Mouse (Mus musculus) liver, embryonic 14.5 days (tissue): ENCODE data around the gene Snrpd3. TPM values are rescaled to one million over a fixed set of nuclear protein-coding genes. Genes with fewer than 3 reads are reported as not detected.

ENCODE experiments used
- ATAC-seq: fragments of 200-750 bp; cut with Nextera tagmentation; 2 replicates; pipeline ENCODE4 v1.8.0; 2017; ENCODE audit warnings: moderate number of reproducible peaks, mild to moderate bottlenecking, moderate library complexity; ENCODE audit not compliant: insufficient read depth
- DNase-seq, 3 experiments: peaks; one replicate each; pipeline ENCODE4 v3.0.0-alpha.2; 2012 to 2013; ENCODE audit warnings: low read depth in 3 of 3, low spot score in 3 of 3
- H3K27ac ChIP-seq: fragments of 300-500 bp; sonication (generic); 2 replicates; pipeline ENCODE4 v1.5.1; 2014; ENCODE audit warnings: moderate library complexity, mild to moderate bottlenecking, control low read depth, inconsistent platforms
- H3K27me3 ChIP-seq: fragments of 300-500 bp; sonication (generic); 2 replicates; pipeline ENCODE4 v1.6.1; 2014; ENCODE audit warnings: mild to moderate bottlenecking, low read length, moderate library complexity; ENCODE audit not compliant: control insufficient read depth, insufficient read depth
- H3K36me3 ChIP-seq: fragments of 300-500 bp; sonication (generic); replicated peaks from 2 replicates; pipeline ENCODE4 v1.6.1; 2014; ENCODE audit warnings: low read depth; ENCODE audit not compliant: control insufficient read depth, insufficient read depth
- H3K4me1 ChIP-seq, 2 experiments: fragments of 200-500 bp in 1 of 2; fragments of 300-500 bp in 1 of 2; sonication (generic) in 1 of 2; replicated peaks; 2 replicates each; pipeline ENCODE4 v1.6.1; 2012 to 2014; ENCODE audit warnings: antibody characterized with exemption in 1 of 2, inconsistent platforms in 1 of 2, low read length in 1 of 2; ENCODE audit not compliant: control insufficient read depth in 2 of 2, insufficient read depth in 2 of 2
- H3K4me2 ChIP-seq: fragments of 300-500 bp; sonication (generic); 2 replicates; pipeline ENCODE4 v1.6.1; 2014; ENCODE audit warnings: low read depth, mild to moderate bottlenecking, control low read depth, moderate library complexity
- H3K4me3 ChIP-seq, 2 experiments: fragments of 200-500 bp in 1 of 2; fragments of 300-500 bp in 1 of 2; sonication (generic) in 1 of 2; 2 replicates each; pipeline ENCODE4 v1.5.1; 2012 to 2014; ENCODE audit warnings: low read depth in 2 of 2, low read length in 2 of 2, mild to moderate bottlenecking in 2 of 2, control low read depth in 1 of 2, inconsistent platforms in 1 of 2, moderate library complexity in 1 of 2; ENCODE audit not compliant: insufficient read depth in 1 of 2
- H3K9ac ChIP-seq: fragments of 300-500 bp; sonication (generic); replicated peaks from 2 replicates; pipeline ENCODE4 v1.6.1; 2014; ENCODE audit warnings: mild to moderate bottlenecking, control low read depth, moderate library complexity
- H3K9me3 ChIP-seq: fragments of 300-500 bp; sonication (generic); 2 replicates; pipeline ENCODE4 v1.6.1; 2016; ENCODE audit warnings: low read length, mixed read lengths; ENCODE audit not compliant: control insufficient read depth
- CTCF ChIP-seq: IDR thresholded peaks from 2 replicates; pipeline ENCODE4 v1.5.1; 2016; ENCODE audit warnings: antibody characterized with exemption, low read depth, control low read depth
- EP300 ChIP-seq: IDR thresholded peaks from 2 replicates; pipeline ENCODE4 v1.6.1; 2016; ENCODE audit warnings: antibody characterized with exemption, low read depth
- WGBS: fragments of 180-500 bp; shearing (Covaris S2); extraction: QIAGEN DNeasy Blood & Tissue Kit; methylation state at CpG from one replicate; pipeline ENCODE4 v1.1.7; 2014; ENCODE audit not compliant: insufficient replicate concordance; 5-methylcytosine and 5-hydroxymethylcytosine counted together
- polyA plus RNA-seq, 2 experiments: library from polyadenylated mRNA; depleted of rRNA in 1 of 2; stranded (reverse) in 1 of 2; unstranded in 1 of 2; fragments of >200 nt; fragmentation: Nextera tagmentation in 1 of 2; extraction: Ambion mirVana in 1 of 2; gene quantifications; 2 replicates each; pipeline versions ENCODE4 v1.2.1 to v1.2.3; 2012 to 2014

The Snrpd3 gene
- polyA plus RNA-seq, 2 experiments = 60.5 to 82.2 TPM

- H3K27ac ChIP-seq = no peak overlapping the region
- H3K4me2 ChIP-seq = no peak overlapping the region
- H3K36me3 ChIP-seq = no peaks in the 10 kb centered on the region
- H3K4me3 ChIP-seq = no peak overlapping the region
- DNase-seq (no peak), ATAC-seq (no peak)
- H3K4me1 ChIP-seq = peaks cover 0 to under 1% of the 10 kb centered on the region in 2 experiments; a peak in 2 of 4 replicates
- no peaks in the 10 kb centered on the region for H3K27me3 ChIP-seq
- TF ChIP-seq EP300 = no peak
- TF ChIP-seq CTCF = no peak
- no peak overlapping the region for H3K9ac ChIP-seq
- 60% methylated on average over 2 of the region's 2 CpGs for WGBS
- no peaks in the 10 kb centered on the region for H3K9me3 ChIP-seq
These were observed 37.4 kb upstream of the Snrpd3 start for GRCm38 (mm10) chr10:75479955-75480354.

- no peaks in the 10 kb centered on the region for H3K36me3 ChIP-seq
- H3K4me3 ChIP-seq = no peak overlapping the region
- H3K9me3 ChIP-seq = no peaks in the 10 kb centered on the region
- TF ChIP-seq CTCF = no peak
- no peak for TF ChIP-seq EP300
- WGBS = 70% methylated on average over 4 of the region's 4 CpGs
- no peak overlapping the region for H3K4me2 ChIP-seq
- H3K27me3 ChIP-seq = no peaks in the 10 kb centered on the region
- DNase-seq (no peak), ATAC-seq (no peak)
- no peak overlapping the region for H3K9ac ChIP-seq
- H3K4me1 ChIP-seq = no peaks in the 10 kb centered on the region
- no peak overlapping the region for H3K27ac ChIP-seq
These were observed 35.6 kb upstream of the Snrpd3 start for GRCm38 (mm10) chr10:75481703-75482102.

- H3K27ac ChIP-seq = no peak overlapping the region
- H3K4me3 ChIP-seq = no peak overlapping the region
- no peaks in the 10 kb centered on the region for H3K36me3 ChIP-seq
- no peaks in the 10 kb centered on the region for H3K4me1 ChIP-seq
- DNase-seq (no peak), ATAC-seq (no peak)
- 66% methylated on average over 5 of the region's 5 CpGs for WGBS
- no peak for TF ChIP-seq EP300
- no peak for TF ChIP-seq CTCF
- H3K9ac ChIP-seq = no peak overlapping the region
- H3K4me2 ChIP-seq = no peak overlapping the region
- H3K27me3 ChIP-seq = no peaks in the 10 kb centered on the region
- no peaks in the 10 kb centered on the region for H3K9me3 ChIP-seq
These were observed 35.1 kb upstream of the Snrpd3 start for GRCm38 (mm10) chr10:75482271-75482670.

GRCm38 (mm10) chr10:75482919-75483483 is 34.4 kb upstream of the Snrpd3 start:
- DNase-seq (no peak), ATAC-seq (no peak)
- TF ChIP-seq CTCF (no peak), EP300 (no peak)
- no peak overlapping the region for H3K9ac ChIP-seq
- 77% methylated on average over 11 of the region's 11 CpGs for WGBS
- H3K27me3 ChIP-seq = no peaks in the 10 kb centered on the region
- H3K4me2 ChIP-seq = no peak overlapping the region
- no peaks in the 10 kb centered on the region for H3K36me3 ChIP-seq
- H3K27ac ChIP-seq = no peak overlapping the region
- H3K9me3 ChIP-seq = no peaks in the 10 kb centered on the region
- H3K4me1 ChIP-seq = no peaks in the 10 kb centered on the region
- H3K4me3 ChIP-seq = no peak overlapping the region

GRCm38 (mm10) chr10:75484066-75484465 is 33.3 kb upstream of the Snrpd3 start:
- 65% methylated on average over 6 of the region's 6 CpGs for WGBS
- TF ChIP-seq EP300 = no peak
- no peak for TF ChIP-seq CTCF
- no peak for ATAC-seq

More at GRCm38 (mm10) chr10:75484066-75484465, 33.3 kb upstream of the Snrpd3 start:
- Histone ChIP-seq H3K27me3 (no peaks in the 10 kb centered on the region), H3K4me2 (no peak overlapping the region), H3K36me3 (no peaks in the 10 kb centered on the region), H3K9ac (no peak overlapping the region), H3K27ac (no peak overlapping the region), H3K4me3 (no peak overlapping the region), H3K9me3 (no peaks in the 10 kb centered on the region), H3K4me1 (no peaks in the 10 kb centered on the region)
- no peak for DNase-seq
